Mouse (Mus musculus) ES-Bruce4 (cell line): ENCODE results near the gene Rtn1. TPM values are rescaled to one million over a fixed set of nuclear protein-coding genes. Genes with fewer than 3 reads are reported as not detected.

Experiments
- H3K27ac ChIP-seq: 2 replicates; pipeline ENCODE4 v1.5.1; 2012; ENCODE audit warnings: low read length, inconsistent platforms; ENCODE audit not compliant: insufficient read depth
- H3K27me3 ChIP-seq: 2 replicates; pipeline ENCODE4 v1.6.1; 2012; ENCODE audit warnings: mild to moderate bottlenecking, low read length, inconsistent platforms; ENCODE audit not compliant: control insufficient read depth, poor library complexity, insufficient read depth, severe bottlenecking
- H3K36me3 ChIP-seq: 2 replicates; pipeline ENCODE4 v1.6.1; 2012; ENCODE audit warnings: inconsistent platforms, mild to moderate bottlenecking, low read length, moderate library complexity; ENCODE audit not compliant: control insufficient read depth, poor library complexity, insufficient read depth, severe bottlenecking
- H3K4me1 ChIP-seq: one replicate; pipeline ENCODE4 v1.8.1; 2011; ENCODE audit warnings: low read length; ENCODE audit not compliant: control insufficient read depth, insufficient read depth
- H3K4me3 ChIP-seq: 2 replicates; pipeline ENCODE4 v1.5.1; 2011; ENCODE audit warnings: low read depth, mild to moderate bottlenecking, low read length
- H3K9ac ChIP-seq: 2 replicates; pipeline ENCODE4 v1.6.1; 2012; ENCODE audit warnings: low read depth, mild to moderate bottlenecking, inconsistent platforms; ENCODE audit not compliant: poor library complexity, severe bottlenecking
- H3K9me3 ChIP-seq: replicated peaks from 2 replicates; pipeline ENCODE4 v1.6.1; 2012; ENCODE audit warnings: mild to moderate bottlenecking, low read length, inconsistent platforms; ENCODE audit not compliant: control insufficient read depth, poor library complexity, insufficient read depth, severe bottlenecking
- CTCF ChIP-seq: IDR thresholded peaks from one replicate; pipeline ENCODE4 v1.8.1; 2011; ENCODE audit warnings: low read depth, low read length
- EP300 ChIP-seq: IDR thresholded peaks from 2 replicates; pipeline ENCODE4 v1.6.1; 2011; ENCODE audit warnings: low read depth, low read length; ENCODE audit not compliant: insufficient read depth
- POLR2A ChIP-seq: IDR thresholded peaks from one replicate; pipeline ENCODE4 v1.8.1; 2011; ENCODE audit warnings: low read length; ENCODE audit not compliant: insufficient read depth
- polyA plus RNA-seq: library from polyadenylated mRNA; stranded (reverse); fragments of >200 nt; gene quantifications from 2 replicates; pipeline ENCODE4 v1.2.4, GENCODE M21; 2011; ENCODE audit warnings: low read depth; ENCODE audit not compliant: missing spikeins, insufficient read depth, insufficient read length

The Rtn1 gene
- polyA plus RNA-seq, 1 experiment, result 6.3 TPM

GRCm38 (mm10) chr12:72236564-72237011 is 172.3 kb downstream of the Rtn1 start:
- no peak overlapping the region for H3K27ac ChIP-seq
- no peak for TF ChIP-seq POLR2A
- no peaks in the 10 kb centered on the region for H3K36me3 ChIP-seq
- H3K27me3 ChIP-seq, result peaks cover 6% of the 10 kb centered on the region
- H3K9me3 ChIP-seq, result no peaks in the 10 kb centered on the region
- H3K9ac ChIP-seq, result peak overlapping the region; percentile 48
- H3K4me3 ChIP-seq, result peak overlapping the region; percentile 97
- H3K4me1 ChIP-seq, result peaks cover 1% of the 10 kb centered on the region

DNA sequence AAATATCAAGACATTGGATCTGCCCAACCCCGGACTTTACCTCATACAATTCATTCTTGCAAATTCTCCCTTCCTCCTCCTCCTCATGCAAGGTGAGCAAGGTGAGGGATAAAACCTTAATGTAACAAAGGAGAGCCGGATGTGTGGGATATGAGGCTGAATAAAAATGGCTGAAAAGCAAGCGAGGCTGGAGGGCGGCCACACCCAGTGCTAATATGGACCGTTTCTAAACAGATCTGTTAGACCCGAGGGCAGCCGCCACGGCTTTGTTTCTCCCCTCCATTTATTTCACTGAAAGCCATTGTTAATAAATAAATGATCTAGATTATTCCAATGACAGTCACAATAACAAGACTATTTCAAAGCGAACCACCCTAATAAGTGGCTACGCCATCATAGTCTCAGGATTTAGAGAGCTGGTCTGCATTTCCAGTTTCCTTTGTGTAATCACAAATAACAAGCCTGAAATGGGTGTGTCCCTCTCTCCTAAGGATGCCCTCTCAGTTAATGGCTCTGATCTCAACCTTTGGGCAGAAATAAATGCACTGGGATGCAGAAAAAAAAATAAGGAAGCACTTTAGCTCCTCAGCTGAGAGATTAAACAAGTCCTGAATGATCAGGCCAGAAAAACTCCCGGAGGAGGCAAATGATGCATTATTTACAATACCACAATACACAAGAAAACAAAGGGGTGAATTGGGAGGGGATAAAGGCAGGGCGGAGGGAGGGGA is 173.1 kb downstream of the Rtn1 start:
- Histone ChIP-seq H3K27me3 (peaks cover 5% of the 10 kb centered on the region), H3K4me3 (peak overlapping the region; percentile 97), H3K36me3 (no peaks in the 10 kb centered on the region), H3K9me3 (no peaks in the 10 kb centered on the region), H3K27ac (no peak overlapping the region), H3K9ac (peak overlapping the region; percentile 48), H3K4me1 (peaks cover 1% of the 10 kb centered on the region)
- TF ChIP-seq POLR2A (no peak), EP300 (no peak)

GRCm38 (mm10) chr12:72234966-72235365 is 173.9 kb downstream of the Rtn1 start:
- Histone ChIP-seq H3K4me1 (peaks cover 1% of the 10 kb centered on the region), H3K9ac (no peak overlapping the region), H3K9me3 (no peaks in the 10 kb centered on the region), H3K27me3 (peaks cover 5% of the 10 kb centered on the region), H3K36me3 (no peaks in the 10 kb centered on the region), H3K4me3 (no peak overlapping the region), H3K27ac (no peak overlapping the region)
- TF ChIP-seq POLR2A (no peak), EP300 (no peak), CTCF (no peak)

GRCm38 (mm10) chr12:72234151-72234550 is 174.7 kb downstream of the Rtn1 start:
- Histone ChIP-seq H3K4me3 (no peak overlapping the region), H3K9me3 (no peaks in the 10 kb centered on the region), H3K4me1 (peaks cover 1% of the 10 kb centered on the region), H3K9ac (no peak overlapping the region), H3K36me3 (no peaks in the 10 kb centered on the region), H3K27ac (no peak overlapping the region), H3K27me3 (peaks cover 5% of the 10 kb centered on the region)
- TF ChIP-seq POLR2A (no peak), CTCF (no peak), EP300 (no peak)

DNA sequence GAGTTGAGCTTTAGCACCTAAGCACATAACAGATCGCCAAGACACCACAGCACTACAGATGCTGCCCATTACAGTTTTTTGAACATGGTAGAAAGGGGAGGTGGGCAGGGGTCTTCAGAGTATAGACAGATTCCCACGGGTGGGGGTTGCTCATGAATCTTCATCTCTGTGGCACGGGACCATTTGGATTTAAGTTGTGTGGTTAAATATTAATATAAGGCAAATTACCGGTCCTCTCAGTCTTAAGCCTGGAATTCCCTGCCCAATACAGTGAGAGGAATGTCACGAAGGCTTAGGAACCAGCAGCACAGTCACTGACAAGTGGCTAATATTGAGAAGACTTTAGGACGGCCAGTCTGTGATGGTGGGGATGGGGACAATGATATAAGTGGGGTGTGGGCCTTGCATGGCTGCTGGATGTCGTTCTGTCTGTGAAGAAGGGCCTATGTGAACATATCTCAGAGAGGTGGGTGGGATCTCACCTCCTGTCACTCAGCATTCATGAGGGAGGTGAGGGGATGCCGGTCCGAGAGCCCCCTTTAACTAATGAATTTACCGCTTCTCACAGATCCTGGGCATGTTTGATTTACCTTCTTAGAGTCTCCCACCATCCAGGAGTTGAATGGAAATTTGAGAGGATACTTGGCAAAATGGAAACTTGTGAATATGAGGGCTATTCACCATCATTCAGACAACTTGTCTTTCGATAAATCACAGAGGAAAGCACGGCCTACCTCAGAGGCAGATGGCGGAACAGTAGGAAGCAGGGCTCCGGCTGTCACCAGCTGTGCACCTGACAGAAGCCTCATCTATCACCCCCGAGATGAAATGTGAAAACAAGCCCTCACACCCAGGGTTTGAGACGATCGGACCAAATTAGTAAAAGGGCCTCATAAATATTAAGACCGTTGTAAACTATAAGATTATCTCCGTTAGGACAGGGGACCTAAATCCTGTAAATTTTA is 175.7 kb downstream of the Rtn1 start:
- no peaks in the 10 kb centered on the region for H3K9me3 ChIP-seq
- peaks cover 1% of the 10 kb centered on the region for H3K4me1 ChIP-seq
- no peak overlapping the region for H3K4me3 ChIP-seq
- no peaks in the 10 kb centered on the region for H3K36me3 ChIP-seq
- peaks cover 5% of the 10 kb centered on the region for H3K27me3 ChIP-seq
- H3K27ac ChIP-seq, result no peak overlapping the region
- TF ChIP-seq EP300, result no peak
- no peak for TF ChIP-seq POLR2A
- no peak for TF ChIP-seq CTCF
- H3K9ac ChIP-seq, result no peak overlapping the region

DNA sequence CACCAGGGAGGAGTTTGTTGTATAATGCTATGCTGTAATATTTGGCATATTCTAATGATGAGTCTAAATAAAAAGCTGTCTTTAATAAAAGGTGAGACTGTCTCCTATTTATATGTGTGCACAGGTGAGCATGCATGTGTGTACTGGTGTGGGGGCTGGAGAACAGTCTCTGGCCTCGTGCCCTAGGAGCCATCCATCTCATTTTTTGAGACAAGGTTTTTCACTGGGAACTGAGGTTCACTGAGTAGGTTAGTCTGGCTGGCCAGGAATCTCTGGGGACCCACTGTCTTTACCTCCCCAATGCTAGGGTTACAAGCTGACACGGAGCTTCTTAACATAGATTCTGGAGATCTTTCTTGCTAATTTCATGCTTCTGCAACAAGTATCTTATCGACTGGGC is 176.7 kb downstream of the Rtn1 start:
- TF ChIP-seq CTCF, result no peak
- no peak for TF ChIP-seq EP300
- no peak for TF ChIP-seq POLR2A
- Histone ChIP-seq H3K36me3 (no peaks in the 10 kb centered on the region), H3K4me3 (no peak overlapping the region), H3K27me3 (peaks cover 4% of the 10 kb centered on the region), H3K9ac (no peak overlapping the region), H3K27ac (no peak overlapping the region), H3K9me3 (no peaks in the 10 kb centered on the region), H3K4me1 (peaks cover 1% of the 10 kb centered on the region)
